Mouse (Mus musculus) layer of hippocampus, adult 2 months (tissue): Measurements from ENCODE around the gene Prr18. TPM values are rescaled to one million over a fixed set of nuclear protein-coding genes. Genes with fewer than 3 reads are reported as not detected.

ENCODE experiments used
- DNase-seq, 2 experiments: peaks; one replicate each; pipeline ENCODE4 v3.0.0; 2022; ENCODE audit warnings: low spot score in 2 of 2
- H3K27ac ChIP-seq: fragments of 200-600 bp; 2 replicates; pipeline ENCODE4 v1.8.1; 2022
- H3K4me3 ChIP-seq: fragments of 200-600 bp; 2 replicates; pipeline ENCODE4 v1.8.1; 2022; ENCODE audit warnings: mild to moderate bottlenecking
- CTCF ChIP-seq: fragments of 200-600 bp; conservative IDR thresholded peaks from 2 replicates; pipeline ENCODE4 v1.8.1; 2022; ENCODE audit warnings: antibody characterized with exemption, mild to moderate bottlenecking, moderate library complexity
- total RNA-seq, 2 experiments: library from RNA; stranded (reverse); gene quantifications; 2 replicates each; pipeline ENCODE4 v1.2.3; 2021

The Prr18 gene
- total RNA-seq, 2 experiments from 2014 or later, result 18.0 to 19.3 TPM

DNA sequence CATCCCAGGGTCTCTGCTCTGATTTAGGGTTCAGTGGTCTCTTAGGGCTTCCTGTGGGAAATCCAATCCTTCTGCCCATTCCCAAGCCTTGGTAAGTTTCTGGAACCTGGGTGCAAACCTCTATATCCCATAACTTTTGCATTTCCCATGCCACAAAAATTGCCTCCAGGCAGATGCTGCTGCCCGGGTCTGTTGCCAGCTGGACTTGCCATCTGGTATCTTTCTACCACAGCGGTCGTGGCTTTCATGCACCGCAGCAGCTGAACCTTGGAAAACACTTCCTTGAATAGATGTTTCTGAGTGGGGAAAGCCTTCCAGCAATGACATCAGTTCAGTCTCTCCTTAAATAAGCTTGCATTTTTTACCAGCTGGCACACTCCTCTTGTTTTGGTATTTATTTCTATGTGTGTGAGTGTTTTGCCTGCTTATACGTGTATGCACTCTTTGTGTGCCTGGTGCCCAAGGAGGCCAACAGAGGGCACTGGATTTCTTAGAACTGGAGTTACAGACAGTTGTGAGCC, 10.6 kb downstream of the Prr18 start:
- TF ChIP-seq CTCF, result peak; percentile 17; the same call in 1 of the 2 replicates
- no peak for DNase-seq
- H3K4me3 ChIP-seq, result no peak overlapping the region
- peak overlapping the region; percentile 28; the same call in 1 of the 2 replicates for H3K27ac ChIP-seq

DNA sequence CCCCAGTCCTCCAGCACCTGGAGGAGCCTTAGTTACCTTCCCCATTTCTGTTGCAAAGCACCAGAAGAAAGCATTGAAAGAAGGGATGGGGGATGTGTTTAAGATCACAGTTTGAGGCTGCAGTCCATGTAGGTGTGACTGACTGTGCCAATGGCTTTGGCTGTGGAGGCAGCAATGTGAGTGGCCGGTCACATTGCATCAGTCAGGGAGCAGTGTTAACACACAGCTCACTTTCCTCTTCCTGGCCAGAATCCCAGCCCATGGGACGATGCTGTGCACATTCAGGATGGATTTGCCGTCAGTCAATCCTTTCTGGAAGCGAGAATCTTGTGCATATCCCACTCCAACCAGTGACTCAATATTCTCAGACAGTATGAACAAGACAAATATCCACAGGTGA, 11.7 kb downstream of the Prr18 start:
- TF ChIP-seq CTCF, result no peak
- no peak overlapping the region for H3K4me3 ChIP-seq
- H3K27ac ChIP-seq, result 0 out of 2 replicates have a peak overlapping the region, but pooled peaks have one; percentile 10
- DNase-seq, result no peak

DNA sequence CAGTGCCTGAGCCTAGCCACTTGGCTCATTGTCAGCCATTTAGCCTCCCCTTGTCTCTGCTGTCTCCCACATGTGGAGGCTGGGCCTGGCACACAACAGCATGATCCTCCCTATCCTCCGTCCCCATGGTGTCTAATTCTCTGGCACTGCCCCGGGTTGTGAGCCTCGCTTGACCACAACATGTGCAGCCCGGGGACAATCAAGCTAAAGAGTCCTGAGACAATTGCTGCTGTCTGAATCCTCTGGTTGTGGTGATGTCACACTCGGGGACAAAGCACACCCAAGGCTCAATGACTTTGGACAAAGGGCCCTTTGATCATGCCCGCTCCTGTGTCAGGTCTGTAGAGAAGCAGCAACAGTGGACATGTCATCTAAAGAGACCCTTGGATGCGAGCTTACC, 13.8 kb downstream of the Prr18 start:
- Histone ChIP-seq H3K27ac (peak overlapping the region; percentile 77), H3K4me3 (no peak overlapping the region)
- no peak for TF ChIP-seq CTCF
- peak in 1 of 2 experiments; percentile 58 for DNase-seq

DNA sequence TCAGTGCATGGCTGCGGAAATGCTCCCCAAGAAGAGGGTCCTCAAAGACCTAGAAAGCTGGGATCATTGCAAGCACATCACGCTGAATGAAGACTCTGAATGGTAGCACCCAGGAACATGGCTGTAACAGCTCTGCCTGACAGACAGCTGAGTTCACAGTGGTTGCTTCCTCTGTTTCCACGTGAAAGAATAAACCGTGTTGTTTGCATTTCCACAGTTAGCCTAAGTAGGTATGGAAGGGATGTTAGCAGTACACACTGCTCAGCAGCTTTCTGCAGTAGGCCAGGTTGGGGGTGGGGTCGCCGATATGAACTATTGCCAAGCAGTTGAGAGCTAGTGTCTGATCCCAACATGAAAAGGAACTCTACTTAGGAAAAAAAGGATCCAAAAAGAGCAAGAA, 18.4 kb downstream of the Prr18 start, which contains the start of gene T2:
TSS of gene T2 (plus strand) at position 301 of the 400 bp plus-strand sequence.
- no peak for DNase-seq
- Histone ChIP-seq H3K4me3 (no peak within 1 kb of the TSS), H3K27ac (no peak within 1 kb of the TSS)
- TF ChIP-seq CTCF, result no peak

DNA sequence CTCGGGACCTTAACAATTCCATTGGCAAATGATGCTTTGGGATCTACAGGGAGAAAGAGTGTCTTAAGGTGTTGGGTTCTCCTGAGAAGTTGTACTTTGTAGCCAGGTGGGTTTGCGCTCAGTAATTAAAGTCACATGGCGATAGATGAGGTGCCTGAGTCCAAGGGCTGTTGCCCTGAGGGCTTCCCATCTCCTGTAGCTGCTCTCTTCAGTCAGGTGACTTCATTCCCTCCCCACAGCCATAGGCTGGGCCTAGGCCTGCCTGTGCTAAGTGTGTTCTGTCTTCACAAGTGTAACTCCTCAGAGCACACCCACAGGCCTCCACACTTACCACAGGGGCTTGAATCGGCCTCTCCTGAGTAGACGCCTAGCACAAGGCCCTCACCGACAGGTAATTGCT, 20.2 kb downstream of the Prr18 start:
- TF ChIP-seq CTCF, result no peak
- no peak overlapping the region for H3K4me3 ChIP-seq
- DNase-seq, result no peak
- H3K27ac ChIP-seq, result no peak overlapping the region

DNA sequence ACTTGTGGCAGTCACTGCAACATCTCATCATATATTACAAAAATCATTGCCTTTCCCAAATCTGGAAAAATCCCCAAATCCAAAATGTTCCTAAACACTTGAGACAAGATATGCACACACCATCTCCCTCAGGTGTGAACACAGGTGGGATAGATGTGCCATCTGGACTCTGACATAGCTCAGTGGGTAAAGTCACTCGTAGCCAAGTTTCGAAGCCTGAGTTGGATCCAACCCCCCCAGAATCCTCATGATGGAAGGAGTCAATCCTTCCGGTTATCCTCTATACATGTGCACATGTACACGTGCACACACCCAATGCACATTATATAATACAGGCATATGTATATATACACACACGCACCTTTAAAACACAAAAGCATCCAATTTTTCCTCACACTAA, 23.6 kb downstream of the Prr18 start:
- DNase-seq, result no peak
- Histone ChIP-seq H3K27ac (no peak overlapping the region), H3K4me3 (no peak overlapping the region)
- TF ChIP-seq CTCF, result no peak

DNA sequence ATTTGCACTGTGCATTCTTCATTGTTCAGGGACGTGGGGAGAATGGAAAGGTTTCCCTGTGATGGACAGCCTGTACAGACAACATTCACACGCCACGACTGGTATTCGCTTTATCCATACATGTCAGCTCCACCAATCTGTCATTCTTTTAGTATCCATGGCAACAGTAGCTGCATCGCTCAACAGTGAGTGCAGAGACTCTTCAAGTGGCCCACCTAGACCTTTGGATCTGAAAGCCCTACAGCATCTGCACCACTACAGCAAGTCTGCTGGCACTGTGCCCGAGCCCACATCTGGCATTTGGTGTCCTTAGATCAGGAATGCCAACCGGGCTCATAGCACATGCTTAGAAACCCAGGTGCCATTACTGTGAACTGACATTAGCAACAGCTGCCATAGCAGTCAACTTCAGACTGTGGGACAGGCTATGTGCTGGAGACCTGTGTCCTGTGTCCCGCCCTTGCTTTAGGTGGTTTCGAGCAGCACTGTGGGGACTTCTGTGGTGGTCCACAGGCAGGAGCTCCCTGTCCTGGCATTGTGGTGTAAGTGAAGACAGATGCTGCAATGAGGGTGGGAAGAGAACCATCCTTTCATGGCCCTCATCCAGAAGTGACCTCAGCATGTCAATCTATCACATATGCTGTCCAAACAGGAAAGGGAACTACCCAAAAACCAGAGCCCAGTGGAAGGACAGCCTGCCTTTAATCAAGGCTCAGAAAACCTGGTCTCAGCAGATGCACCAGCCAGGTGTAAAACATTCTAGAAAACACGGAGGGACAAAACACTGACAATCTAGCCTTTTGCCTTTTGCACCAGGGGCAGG, 24.2 kb downstream of the Prr18 start:
- no peak overlapping the region for H3K4me3 ChIP-seq
- TF ChIP-seq CTCF, result no peak
- no peak overlapping the region for H3K27ac ChIP-seq
- DNase-seq, result no peak

DNA sequence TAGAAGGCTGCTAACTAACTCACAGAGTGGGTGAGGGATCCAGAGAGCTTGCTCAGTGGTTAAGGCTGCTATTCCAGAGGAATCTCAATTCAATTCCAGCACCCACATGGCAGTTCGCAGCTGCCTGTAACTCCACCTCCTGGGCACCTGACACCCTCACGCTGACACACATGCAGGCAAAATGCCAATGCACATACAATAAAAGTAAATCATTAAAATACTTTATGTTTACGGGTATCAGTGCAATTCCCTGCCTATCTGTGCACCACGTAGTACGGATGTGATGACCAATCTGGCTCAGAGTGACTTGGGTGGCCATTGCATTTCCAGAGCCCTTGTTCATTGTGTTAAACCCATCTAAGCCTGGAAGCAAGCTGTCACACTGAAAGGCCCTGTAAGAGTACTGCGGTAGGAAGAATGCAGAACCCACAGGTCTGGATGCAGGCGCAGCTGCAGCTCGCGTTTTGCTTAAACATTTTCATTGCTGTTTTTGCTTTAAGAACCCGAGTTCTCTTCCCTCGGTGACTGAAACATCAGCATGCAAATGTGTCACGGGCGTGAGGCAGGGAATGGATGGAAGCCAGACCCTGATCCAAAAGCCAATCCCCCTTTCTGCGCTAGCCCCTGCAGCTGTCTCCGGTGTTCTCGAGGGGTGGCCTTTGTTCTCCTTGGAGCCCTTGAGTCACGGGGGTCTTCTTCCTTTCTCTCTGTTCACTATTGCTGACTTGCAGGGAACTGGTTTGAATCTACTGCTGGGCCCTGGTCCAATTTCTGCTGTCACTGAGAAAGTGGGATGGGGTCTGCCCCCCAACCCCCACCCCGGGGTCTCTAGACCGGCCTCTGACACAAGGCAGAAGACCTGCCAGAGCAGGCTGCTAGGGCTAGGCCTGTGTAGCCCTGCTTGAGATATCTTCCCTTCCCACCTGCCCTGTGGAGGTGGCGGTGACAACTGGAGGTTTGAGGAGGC, 30.5 kb downstream of the Prr18 start:
- DNase-seq, result peak in 1 of 2 experiments; percentile 38
- H3K27ac ChIP-seq, result peak overlapping the region; percentile 93
- H3K4me3 ChIP-seq, result peak overlapping the region; percentile 20; the same call in 1 of the 2 replicates
- no peak for TF ChIP-seq CTCF

DNA sequence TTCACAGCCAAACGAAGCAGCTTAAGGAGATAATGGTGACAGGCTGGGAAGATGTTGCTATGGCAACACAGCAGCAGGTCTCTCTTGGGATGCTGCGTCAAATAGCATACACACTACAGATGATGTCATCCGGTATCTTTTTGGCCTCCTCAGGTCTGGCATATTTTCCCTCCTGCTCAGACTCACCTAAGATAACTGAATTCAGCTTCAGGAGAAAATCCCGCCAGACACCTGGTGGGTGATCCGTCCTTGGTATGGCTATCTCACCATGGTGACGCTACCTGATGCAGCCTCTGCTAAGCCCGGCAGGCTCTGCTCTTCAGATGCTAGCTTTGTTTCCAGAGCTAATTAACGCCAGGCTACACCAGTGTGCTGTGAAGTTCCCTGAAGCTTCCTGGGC, 31.3 kb downstream of the Prr18 start:
- peak; percentile 34 to 79 for DNase-seq
- H3K4me3 ChIP-seq, result peak overlapping the region; percentile 17; the same call in 1 of the 2 replicates
- no peak for TF ChIP-seq CTCF
- peak overlapping the region; percentile 93 for H3K27ac ChIP-seq

DNA sequence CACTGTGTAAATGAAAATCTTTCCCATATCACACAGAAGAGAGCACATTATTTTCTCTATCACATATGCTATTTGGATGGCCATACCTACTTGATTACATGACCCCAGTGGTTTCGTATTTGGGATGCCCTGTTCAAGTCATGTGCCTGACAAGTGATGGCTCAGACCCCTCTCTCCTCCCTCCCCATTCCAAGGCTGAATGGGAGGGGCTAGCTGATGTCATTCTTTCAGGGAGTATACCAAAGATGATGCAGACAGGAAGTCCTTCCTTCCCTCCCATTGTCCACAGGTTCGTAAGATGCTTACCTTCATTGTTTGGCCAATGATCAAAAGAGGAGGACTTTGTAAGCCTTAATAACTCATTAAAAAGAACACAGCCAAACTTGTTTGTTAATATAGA, 31.9 kb downstream of the Prr18 start:
- Histone ChIP-seq H3K4me3 (no peak overlapping the region), H3K27ac (peak overlapping the region; percentile 77)
- no peak for TF ChIP-seq CTCF
- no peak for DNase-seq

DNA sequence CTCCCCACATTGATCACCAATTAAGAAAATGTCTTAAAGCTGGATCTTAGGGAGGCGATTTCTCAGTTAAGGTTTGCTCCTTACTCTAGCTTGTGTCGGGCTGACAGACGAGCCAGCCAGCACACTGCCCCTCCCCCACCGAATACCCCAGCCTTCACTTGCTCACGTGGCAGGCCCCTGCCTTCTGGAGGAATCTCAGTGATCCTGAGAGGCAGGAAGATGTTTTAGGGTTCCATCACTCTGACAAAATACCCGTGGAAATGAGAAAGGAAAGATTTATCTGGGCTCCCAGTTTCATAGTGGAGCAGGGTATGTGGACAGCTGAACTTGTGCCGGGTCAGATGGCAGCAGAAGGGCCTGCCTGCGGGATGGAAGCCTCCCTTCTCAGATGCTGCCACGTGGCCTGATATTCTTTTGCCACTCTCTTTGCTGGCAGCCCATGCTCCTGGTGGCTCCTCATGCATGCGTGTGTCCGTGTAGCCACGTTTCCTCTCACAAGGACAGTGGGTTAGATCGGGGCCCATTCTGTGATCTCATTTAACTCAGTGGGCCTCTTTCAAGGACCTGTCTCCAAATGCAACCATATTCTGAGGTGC, 33.5 kb downstream of the Prr18 start:
- peak overlapping the region; percentile 97 for H3K27ac ChIP-seq
- no peak for TF ChIP-seq CTCF
- no peak overlapping the region for H3K4me3 ChIP-seq

DNA sequence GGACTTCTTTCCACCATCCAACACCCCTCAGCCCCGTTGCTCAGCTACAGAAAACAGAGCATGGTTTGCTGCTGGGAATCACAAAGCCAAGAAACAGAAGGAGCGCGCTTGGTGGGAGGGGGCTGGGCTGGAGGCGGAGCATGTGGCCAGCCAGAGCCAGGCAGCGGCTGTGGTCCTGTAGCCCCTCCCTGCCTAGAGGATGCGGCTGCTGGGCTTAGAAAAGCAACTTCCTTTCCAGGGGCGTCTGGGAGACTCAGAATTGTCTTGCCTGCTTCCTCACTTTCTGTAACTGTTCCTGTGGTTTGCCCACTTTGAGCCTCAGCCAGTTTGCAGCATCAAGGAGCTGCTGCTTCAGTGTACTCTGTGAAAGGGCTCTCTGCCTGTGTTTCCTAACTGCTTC, 34.6 kb downstream of the Prr18 start:
- peak; percentile 72 to 86 for DNase-seq
- Histone ChIP-seq H3K27ac (peak overlapping the region; percentile 97), H3K4me3 (peak overlapping the region; percentile 49)
- no peak for TF ChIP-seq CTCF

More for the DNA sequence above, 33.5 kb downstream of the Prr18 start:
- no peak for DNase-seq
